Mouse (Mus musculus) lung, postnatal 25 days (tissue): ENCODE data around the gene Chrd.

Experiments
- DNase-seq: peaks from one replicate; pipeline ENCODE4 v3.0.0; 2022; ENCODE audit warnings: low spot score

Gene Chrd

GRCm38 (mm10) chr16:20732925-20733730 is at the start of gene Chrd:
TSS of gene Chrd (plus strand) at chr16:20733127.
- peak; percentile 51 for DNase-seq

- DNase-seq: no peak
Observed at GRCm38 (mm10) chr16:20690774-20691173, 42.2 kb upstream of the Chrd start.

- no peak for DNase-seq
Observed at GRCm38 (mm10) chr16:20691617-20692016, 41.3 kb upstream of the Chrd start.

- DNase-seq: no peak
Observed at GRCm38 (mm10) chr16:20692241-20692965, 40.5 kb upstream of the Chrd start.

- DNase-seq: peak; percentile 90
Observed at GRCm38 (mm10) chr16:20693111-20693701, 39.7 kb upstream of the Chrd start, which contains the start of gene Fam131a. TSS of gene Fam131a (plus strand) at chr16:20693241.

GRCm38 (mm10) chr16:20694781-20695180 is 38.1 kb upstream of the Chrd start:
- DNase-seq: no peak

GRCm38 (mm10) chr16:20695622-20696323 is 37.2 kb upstream of the Chrd start:
- peak; percentile 53 for DNase-seq

- no peak for DNase-seq
Observed at GRCm38 (mm10) chr16:20699266-20699665, 33.7 kb upstream of the Chrd start.

GRCm38 (mm10) chr16:20700036-20700435 is 32.9 kb upstream of the Chrd start:
- DNase-seq: no peak

GRCm38 (mm10) chr16:20701316-20701715 is 31.6 kb upstream of the Chrd start:
- no peak for DNase-seq

GRCm38 (mm10) chr16:20701729-20702521 is 31.0 kb upstream of the Chrd start:
- no peak for DNase-seq

- DNase-seq: peak; percentile 53
Observed at GRCm38 (mm10) chr16:20702522-20702893, 30.4 kb upstream of the Chrd start.

- DNase-seq: no peak
Observed at GRCm38 (mm10) chr16:20703071-20703470, 29.9 kb upstream of the Chrd start.

- no peak for DNase-seq
Observed at GRCm38 (mm10) chr16:20703699-20704400, 29.1 kb upstream of the Chrd start.

- DNase-seq: no peak
Observed at GRCm38 (mm10) chr16:20705786-20706185, 27.1 kb upstream of the Chrd start.

- DNase-seq: no peak
Observed at GRCm38 (mm10) chr16:20706407-20707055, 26.4 kb upstream of the Chrd start.

- no peak for DNase-seq
Observed at GRCm38 (mm10) chr16:20708220-20708938, 24.5 kb upstream of the Chrd start.

- no peak for DNase-seq
Observed at GRCm38 (mm10) chr16:20708939-20709734, 23.8 kb upstream of the Chrd start.

- no peak for DNase-seq
Observed at GRCm38 (mm10) chr16:20710370-20710769, 22.6 kb upstream of the Chrd start.
